Mouse (Mus musculus) adrenal gland, adult 18-20 months (tissue): ENCODE measurements at regions not wholly inside any gene's neighbourhood (a gene's known extent, or its start where the extent isn't known, plus 50 kb on each side); places are given as distances from the start of the nearest gene placed in this dataset.

Experiments
- DNase-seq, 2 experiments: peaks; one replicate each; pipeline ENCODE4 v3.0.0; 2021 to 2022; ENCODE audit warnings: low spot score in 2 of 2

GRCm38 (mm10) chr1:92731353-92732282 lies 83.0 kb upstream of the Otos start:
- DNase-seq, result no peak

GRCm38 (mm10) chr1:92730576-92730975 lies 81.9 kb upstream of the Otos start:
- DNase-seq, result no peak

- no peak for DNase-seq
Measured at GRCm38 (mm10) chr1:92727961-92728360, 79.3 kb upstream of the Otos start.

GRCm38 (mm10) chr1:92727371-92727770 lies 78.7 kb upstream of the Otos start:
- DNase-seq, result no peak

GRCm38 (mm10) chr1:92726341-92726740 lies 77.7 kb upstream of the Otos start:
- no peak for DNase-seq

- peak in 1 of 2 experiments; percentile 34 for DNase-seq
Measured at GRCm38 (mm10) chr1:92724135-92724534, 75.5 kb upstream of the Otos start.

GRCm38 (mm10) chr1:92720567-92720966 lies 71.9 kb upstream of the Otos start:
- DNase-seq, result no peak

GRCm38 (mm10) chr1:92719864-92720263 lies 71.2 kb upstream of the Otos start:
- DNase-seq, result no peak

- no peak for DNase-seq
Measured at GRCm38 (mm10) chr1:92718108-92718507, 69.5 kb upstream of the Otos start.

- no peak for DNase-seq
Measured at GRCm38 (mm10) chr1:92714725-92715324, 66.2 kb upstream of the Otos start.

GRCm38 (mm10) chr1:92712366-92712765 lies 63.7 kb upstream of the Otos start:
- no peak for DNase-seq

GRCm38 (mm10) chr1:92710321-92710839 lies 61.7 kb upstream of the Otos start:
- DNase-seq, result no peak

GRCm38 (mm10) chr1:92709190-92709850 lies 60.7 kb upstream of the Otos start:
- no peak for DNase-seq

- no peak for DNase-seq
Measured at GRCm38 (mm10) chr1:92707917-92708897, 59.6 kb upstream of the Otos start.

GRCm38 (mm10) chr1:92707441-92707840 lies 58.8 kb upstream of the Otos start:
- DNase-seq, result no peak

GRCm38 (mm10) chr1:92703903-92704302 lies 55.3 kb upstream of the Otos start:
- peak in 1 of 2 experiments; percentile 52 for DNase-seq

- no peak for DNase-seq
Measured at GRCm38 (mm10) chr1:92703270-92703669, 54.6 kb upstream of the Otos start.

- DNase-seq, result no peak
Measured at GRCm38 (mm10) chr1:92700107-92700506, 51.5 kb upstream of the Otos start.

GRCm38 (mm10) chr1:92699697-92700096 lies 51.1 kb upstream of the Otos start:
- DNase-seq, result no peak

- DNase-seq, result no peak
Measured at GRCm38 (mm10) chr1:92699048-92699447, 50.4 kb upstream of the Otos start.
